Mouse (Mus musculus) cortical plate, adult 2 months (tissue): ENCODE measurements around the gene Insr.

Experiments used
- CTCF ChIP-seq: fragments of 200-500 bp; IDR thresholded peaks from 2 replicates; pipeline ENCODE4 v1.5.1; 2011; ENCODE audit warnings: mild to moderate bottlenecking, control low read depth, low read length; ENCODE audit not compliant: insufficient read depth; ENCODE audit errors: extremely low read depth
- POLR2A ChIP-seq: fragments of 200-500 bp; IDR thresholded peaks from 2 replicates; pipeline ENCODE4 v1.6.1; 2011; ENCODE audit warnings: mild to moderate bottlenecking, low read length, control low read depth; ENCODE audit not compliant: insufficient read depth; ENCODE audit errors: extremely low read depth

GRCm38 (mm10) chr8:3316585-3316984, 37.2 kb upstream of the Insr start:
- TF ChIP-seq CTCF (no peak), POLR2A (no peak)
